Mouse (Mus musculus) limb, embryonic 11.5 days (tissue): ENCODE results near the gene C130050O18Rik. TPM values are rescaled to one million over a fixed set of nuclear protein-coding genes. Genes with fewer than 3 reads are reported as not detected.

Experiments
- ATAC-seq: fragments of 200-750 bp; cut with Nextera tagmentation; 2 replicates; pipeline ENCODE4 v1.8.0; 2017; ENCODE audit warnings: low read depth; ENCODE audit not compliant: insufficient number of reproducible peaks, low FRiP score, low TSS enrichment
- DNase-seq: peaks from one replicate; pipeline ENCODE4 v3.0.0-alpha.2; 2015; ENCODE audit warnings: low spot score
- H3K27ac ChIP-seq: fragments of 300-500 bp; sonication (generic); replicated peaks from 2 replicates; pipeline ENCODE4 v1.5.1; 2014; ENCODE audit warnings: low read depth, mild to moderate bottlenecking, low read length
- H3K27me3 ChIP-seq: fragments of 300-500 bp; sonication (generic); 2 replicates; pipeline ENCODE4 v1.6.1; 2014; ENCODE audit warnings: mild to moderate bottlenecking, low read length, mixed read lengths; ENCODE audit not compliant: control insufficient read depth, insufficient read depth
- H3K36me3 ChIP-seq: fragments of 300-500 bp; sonication (generic); 2 replicates; pipeline ENCODE4 v1.6.1; 2014; ENCODE audit warnings: mild to moderate bottlenecking, low read length, moderate library complexity, mixed read lengths; ENCODE audit not compliant: control insufficient read depth, insufficient read depth
- H3K4me1 ChIP-seq: fragments of 300-500 bp; sonication (generic); 2 replicates; pipeline ENCODE4 v1.6.1; 2014; ENCODE audit warnings: low read length, mixed read lengths; ENCODE audit not compliant: control insufficient read depth, insufficient read depth
- H3K4me2 ChIP-seq: fragments of 300-500 bp; sonication (generic); 2 replicates; pipeline ENCODE4 v1.6.1; 2014; ENCODE audit warnings: low read depth, mild to moderate bottlenecking, moderate library complexity; ENCODE audit not compliant: severe bottlenecking
- H3K4me3 ChIP-seq: fragments of 300-500 bp; sonication (generic); 2 replicates; pipeline ENCODE4 v1.5.1; 2014; ENCODE audit warnings: low read depth, low read length
- H3K9ac ChIP-seq: fragments of 300-500 bp; sonication (generic); 2 replicates; pipeline ENCODE4 v1.6.1; 2014; ENCODE audit warnings: mild to moderate bottlenecking, low read length
- H3K9me3 ChIP-seq: fragments of 300-500 bp; sonication (generic); 2 replicates; pipeline ENCODE4 v1.6.1; 2016; ENCODE audit warnings: low read length; ENCODE audit not compliant: control insufficient read depth
- WGBS: fragments of 180-500 bp; shearing (Covaris S2); extraction: QIAGEN DNeasy Blood & Tissue Kit; methylation state at CpG from one replicate; pipeline ENCODE4 v1.1.7; 2014; 5-methylcytosine and 5-hydroxymethylcytosine counted together
- polyA plus RNA-seq: library from polyadenylated mRNA; unstranded; fragments of >200 nt; fragmentation: Nextera tagmentation; extraction: Ambion mirVana; gene quantifications from 2 replicates; pipeline ENCODE4 v1.2.1, GENCODE M21; 2014

The C130050O18Rik gene
- polyA plus RNA-seq, result 0.62 and 0.89 TPM in 2 replicates

GRCm38 (mm10) chr5:139404801-139405401, at the start of gene C130050O18Rik:
Gene C130050O18Rik, plus strand, starts transcription at chr5:139405280.
- Histone ChIP-seq H3K36me3 (no peaks in the 10 kb centered on the region), H3K9me3 (no peaks in the 10 kb centered on the region), H3K4me2 (0 out of 2 replicates have a peak within 1 kb of the TSS, but pooled peaks have one; percentile 10), H3K4me3 (no peak within 1 kb of the TSS), H3K9ac (peak within 1 kb of the TSS; percentile 34), H3K27me3 (no peaks in the 10 kb centered on the region), H3K27ac (no peak within 1 kb of the TSS), H3K4me1 (peaks cover 12% of the 10 kb centered on the region; the same call in 1 of the 2 replicates)
- ATAC-seq (no peak), DNase-seq (no peak)
- 85% methylated on average over 6 of the region's 6 CpGs for WGBS

GRCm38 (mm10) chr5:139358653-139359052, 46.4 kb upstream of the C130050O18Rik start:
- Histone ChIP-seq H3K27me3 (no peaks in the 10 kb centered on the region), H3K4me1 (0 out of 2 replicates have a peak, but pooled peaks cover 4% of the 10 kb centered on the region), H3K9me3 (no peaks in the 10 kb centered on the region), H3K36me3 (peaks cover 2% of the 10 kb centered on the region; the same call in 1 of the 2 replicates), H3K9ac (no peak overlapping the region), H3K4me3 (no peak overlapping the region), H3K27ac (no peak overlapping the region), H3K4me2 (no peak overlapping the region)
- DNase-seq (peak; percentile 54), ATAC-seq (no peak)
- WGBS, result 63% methylated on average over 2 of the region's 2 CpGs

GRCm38 (mm10) chr5:139359244-139359643, 45.8 kb upstream of the C130050O18Rik start:
- no peak for ATAC-seq
- H3K27ac ChIP-seq, result no peak overlapping the region
- 94% methylated on average over 5 of the region's 5 CpGs for WGBS
- no peak overlapping the region for H3K9ac ChIP-seq
- H3K36me3 ChIP-seq, result peaks cover 2% of the 10 kb centered on the region; the same call in 1 of the 2 replicates
- H3K9me3 ChIP-seq, result no peaks in the 10 kb centered on the region
- DNase-seq, result no peak
- no peaks in the 10 kb centered on the region for H3K27me3 ChIP-seq
- no peak overlapping the region for H3K4me3 ChIP-seq
- no peak overlapping the region for H3K4me2 ChIP-seq
- 0 out of 2 replicates have a peak, but pooled peaks cover 4% of the 10 kb centered on the region for H3K4me1 ChIP-seq

GRCm38 (mm10) chr5:139363858-139364257, 41.2 kb upstream of the C130050O18Rik start:
- Histone ChIP-seq H3K36me3 (peaks cover 2% of the 10 kb centered on the region; the same call in 1 of the 2 replicates), H3K9me3 (no peaks in the 10 kb centered on the region), H3K9ac (no peak overlapping the region), H3K27me3 (no peaks in the 10 kb centered on the region), H3K4me1 (peaks cover 15% of the 10 kb centered on the region), H3K27ac (no peak overlapping the region), H3K4me2 (no peak overlapping the region), H3K4me3 (no peak overlapping the region)
- 68% methylated on average over 7 of the region's 7 CpGs for WGBS
- DNase-seq (no peak), ATAC-seq (no peak)

GRCm38 (mm10) chr5:139364260-139364910, 40.7 kb upstream of the C130050O18Rik start:
- peaks cover 15% of the 10 kb centered on the region for H3K4me1 ChIP-seq
- H3K9me3 ChIP-seq, result no peaks in the 10 kb centered on the region
- no peak overlapping the region; the same call in 1 of the 2 replicates for H3K4me2 ChIP-seq
- H3K27me3 ChIP-seq, result no peaks in the 10 kb centered on the region
- DNase-seq (peak; percentile 94), ATAC-seq (peak; percentile 42; the same call in 1 of the 2 replicates)
- H3K9ac ChIP-seq, result no peak overlapping the region
- no peak overlapping the region; the same call in 1 of the 2 replicates for H3K27ac ChIP-seq
- H3K36me3 ChIP-seq, result peaks cover 2% of the 10 kb centered on the region; the same call in 1 of the 2 replicates
- 33% methylated on average over 12 of the region's 12 CpGs for WGBS
- H3K4me3 ChIP-seq, result no peak overlapping the region

GRCm38 (mm10) chr5:139364911-139365571, 40.0 kb upstream of the C130050O18Rik start:
- Histone ChIP-seq H3K9me3 (no peaks in the 10 kb centered on the region), H3K4me3 (no peak overlapping the region), H3K4me2 (peak overlapping the region; percentile 20; the same call in 1 of the 2 replicates), H3K36me3 (peaks cover 2% of the 10 kb centered on the region; the same call in 1 of the 2 replicates), H3K4me1 (peaks cover 15% of the 10 kb centered on the region), H3K27me3 (no peaks in the 10 kb centered on the region), H3K9ac (no peak overlapping the region), H3K27ac (no peak overlapping the region; the same call in 1 of the 2 replicates)
- ATAC-seq (no peak), DNase-seq (no peak)
- WGBS, result 38% methylated on average over 5 of the region's 5 CpGs

GRCm38 (mm10) chr5:139365827-139366226, 39.3 kb upstream of the C130050O18Rik start:
- Histone ChIP-seq H3K4me2 (no peak overlapping the region), H3K27me3 (no peaks in the 10 kb centered on the region), H3K4me3 (no peak overlapping the region), H3K4me1 (peaks cover 19% of the 10 kb centered on the region), H3K27ac (no peak overlapping the region), H3K36me3 (peaks cover 2% of the 10 kb centered on the region; the same call in 1 of the 2 replicates), H3K9me3 (no peaks in the 10 kb centered on the region), H3K9ac (no peak overlapping the region)
- ATAC-seq (no peak), DNase-seq (no peak)
- WGBS, result 82% methylated on average over 1 of the region's 1 CpGs

- peaks cover 22% of the 10 kb centered on the region for H3K4me1 ChIP-seq
- ATAC-seq, result no peak
Observed at GRCm38 (mm10) chr5:139366484-139366883, 38.6 kb upstream of the C130050O18Rik start.

More at GRCm38 (mm10) chr5:139366484-139366883, 38.6 kb upstream of the C130050O18Rik start:
- no peak overlapping the region for H3K9ac ChIP-seq
- no peaks in the 10 kb centered on the region for H3K27me3 ChIP-seq
- no peak overlapping the region for H3K27ac ChIP-seq
- no peak for DNase-seq
- H3K36me3 ChIP-seq, result peaks cover 2% of the 10 kb centered on the region; the same call in 1 of the 2 replicates
- no peak overlapping the region for H3K4me2 ChIP-seq
- H3K9me3 ChIP-seq, result no peaks in the 10 kb centered on the region
- 82% methylated on average over 11 of the region's 11 CpGs for WGBS
- H3K4me3 ChIP-seq, result no peak overlapping the region
